Mouse (Mus musculus) monocyte, adult 5-6 weeks (primary cell): ENCODE results near the gene Ankrd24. TPM values are rescaled to one million over a fixed set of nuclear protein-coding genes. Genes with fewer than 3 reads are reported as not detected.
A peak's percentile ranks its signal among the peaks of the same experiment; 100 is the strongest.

Experiments
- ATAC-seq: fragments of 153-309, 156-312 bp; replicated peaks from 2 replicates; pipeline ENCODE4 v1.8.0; 2017; ENCODE audit warnings: mild to moderate bottlenecking; ENCODE audit not compliant: low TSS enrichment, insufficient number of reproducible peaks, severe bottlenecking, poor library complexity, low FRiP score
- total RNA-seq: library from RNA; stranded (forward); fragments of 200-1000, 200-491, 200-594 nt; gene quantifications from 3 replicates; pipeline ENCODE4 v1.2.3, GENCODE M21; 2017

The Ankrd24 gene
- total RNA-seq = 0.38 to 3.9 TPM (median 1.1 TPM) in 3 replicates

- ATAC-seq = no peak
These were observed at the start of gene Ankrd24 for GRCm38 (mm10) chr10:81628390-81628789. Gene Ankrd24, plus strand, starts transcription at chr10:81628540.

GRCm38 (mm10) chr10:81579967-81580366 is 48.4 kb upstream of the Ankrd24 start:
- ATAC-seq = no peak

GRCm38 (mm10) chr10:81580441-81581070 is 47.8 kb upstream of the Ankrd24 start:
- peak; percentile 20; the same call in 1 of the 2 replicates for ATAC-seq

- ATAC-seq = no peak
These were observed 45.0 kb upstream of the Ankrd24 start for GRCm38 (mm10) chr10:81583347-81583746.

- ATAC-seq = no peak
These were observed 39.6 kb upstream of the Ankrd24 start for GRCm38 (mm10) chr10:81588739-81589138.

- ATAC-seq = no peak
These were observed 36.5 kb upstream of the Ankrd24 start for GRCm38 (mm10) chr10:81591846-81592245.

GRCm38 (mm10) chr10:81592631-81593030 is 35.7 kb upstream of the Ankrd24 start:
- ATAC-seq = no peak

GRCm38 (mm10) chr10:81593223-81593622 is 35.1 kb upstream of the Ankrd24 start:
- ATAC-seq = no peak

GRCm38 (mm10) chr10:81593935-81594334 is 34.4 kb upstream of the Ankrd24 start:
- ATAC-seq = no peak

GRCm38 (mm10) chr10:81595599-81595998 is 32.7 kb upstream of the Ankrd24 start:
- no peak for ATAC-seq

- no peak for ATAC-seq
These were observed 31.7 kb upstream of the Ankrd24 start for GRCm38 (mm10) chr10:81596611-81597010.

GRCm38 (mm10) chr10:81597137-81597950 is 31.0 kb upstream of the Ankrd24 start:
- ATAC-seq = no peak

- ATAC-seq = no peak
These were observed 30.0 kb upstream of the Ankrd24 start for GRCm38 (mm10) chr10:81598342-81598741.

GRCm38 (mm10) chr10:81598871-81599270 is 29.5 kb upstream of the Ankrd24 start:
- no peak for ATAC-seq

GRCm38 (mm10) chr10:81599630-81600029 is 28.7 kb upstream of the Ankrd24 start:
- ATAC-seq = no peak

- ATAC-seq = no peak
These were observed 28.2 kb upstream of the Ankrd24 start for GRCm38 (mm10) chr10:81600096-81600495.

GRCm38 (mm10) chr10:81600738-81601203 is 27.6 kb upstream of the Ankrd24 start, which contains the start of gene Tle6:
Gene Tle6, minus strand, starts transcription at chr10:81601073.
- peak; percentile 52 for ATAC-seq

- no peak for ATAC-seq
These were observed 26.9 kb upstream of the Ankrd24 start for GRCm38 (mm10) chr10:81601396-81601905.

- 0 out of 2 replicates have a peak, but pooled peaks have one; percentile 13 for ATAC-seq
These were observed 25.6 kb upstream of the Ankrd24 start for GRCm38 (mm10) chr10:81602741-81603151.
